Mouse (Mus musculus) kidney, adult 9 months (tissue): ENCODE results near the gene Plpp2.

Source experiments
- DNase-seq: peaks from one replicate; pipeline ENCODE4 v3.0.0; 2022

The Plpp2 gene

DNA sequence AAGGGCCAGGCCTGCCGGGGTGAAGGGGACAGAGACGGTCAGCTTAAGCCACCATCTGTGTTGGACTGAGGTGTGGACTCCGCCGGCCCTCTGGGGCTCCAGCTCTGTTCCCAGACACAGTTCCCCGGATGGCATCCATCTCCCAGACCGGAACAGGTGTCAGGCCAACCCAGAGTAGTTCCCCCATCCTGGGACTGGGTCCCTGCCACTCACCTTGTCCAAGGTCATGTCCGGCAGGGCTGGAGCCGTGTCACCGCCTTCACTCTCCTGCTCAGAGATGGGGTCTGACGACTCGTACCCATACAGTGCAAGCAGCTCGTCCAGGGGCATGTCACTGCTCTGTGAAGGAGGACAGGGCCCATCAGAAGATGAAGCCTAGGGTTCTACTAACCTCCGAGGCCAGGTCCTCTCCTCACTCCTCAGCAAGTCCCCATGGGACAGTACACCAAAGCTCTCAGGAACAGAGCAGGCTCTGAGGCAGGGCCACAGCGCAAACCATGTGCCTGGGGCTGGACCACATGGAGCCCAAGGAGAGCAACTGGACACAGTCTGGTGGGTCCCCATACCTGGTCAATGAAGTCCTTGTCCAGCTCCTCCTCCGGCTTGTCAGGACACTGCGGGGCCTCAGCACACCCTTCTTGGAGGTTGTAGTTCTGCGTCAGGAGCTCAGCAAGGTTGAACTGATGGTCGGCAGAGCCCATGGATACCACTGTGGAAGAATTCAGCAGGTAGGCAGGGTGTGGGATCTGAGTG lies 15.6 kb upstream of the Plpp2 start:
- DNase-seq, result no peak

DNA sequence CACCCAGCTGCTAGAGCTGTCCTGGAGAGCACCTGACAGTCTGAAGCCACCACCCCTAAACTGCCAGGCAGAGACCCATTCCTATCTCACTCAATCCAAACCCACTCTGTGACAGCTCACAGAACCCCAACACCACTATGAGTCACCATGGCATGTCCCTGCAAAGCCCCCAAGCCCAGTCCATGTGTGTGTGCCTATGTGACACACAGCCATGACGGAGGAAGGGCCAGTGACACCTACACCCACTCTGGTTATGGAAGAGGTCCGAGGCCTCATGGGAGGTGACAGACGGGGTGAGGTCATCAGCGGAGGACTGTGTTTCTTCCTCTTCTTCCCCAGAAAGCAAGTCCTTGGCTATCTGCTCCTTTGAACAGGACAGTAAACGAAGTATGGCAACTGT lies 14.9 kb upstream of the Plpp2 start:
- DNase-seq, result no peak

DNA sequence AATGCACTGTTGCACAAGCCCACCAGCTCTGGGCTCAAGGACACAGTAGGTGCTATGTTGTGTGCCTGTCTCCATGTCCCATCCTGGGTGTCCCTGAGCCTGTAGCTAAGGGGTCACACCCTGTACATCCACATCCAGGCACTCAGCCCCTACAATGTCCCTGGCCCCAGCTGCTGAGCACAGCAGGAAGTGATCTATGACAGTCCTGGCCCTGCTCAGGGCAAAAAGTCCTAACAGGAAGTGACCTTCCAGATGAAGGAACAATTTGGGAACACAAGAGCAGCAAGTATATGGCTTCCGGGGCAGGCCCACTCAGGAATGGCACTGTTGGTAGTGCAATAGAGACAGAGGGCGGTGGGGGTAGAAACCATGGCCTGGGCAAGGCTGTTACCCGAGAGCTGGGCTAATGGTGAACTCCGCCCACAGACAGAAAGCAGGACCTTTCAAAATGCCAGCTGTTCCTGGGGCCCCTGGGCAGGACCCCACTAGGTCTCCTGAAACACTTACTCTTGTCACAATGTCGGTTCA lies 13.6 kb upstream of the Plpp2 start:
- DNase-seq, result no peak

DNA sequence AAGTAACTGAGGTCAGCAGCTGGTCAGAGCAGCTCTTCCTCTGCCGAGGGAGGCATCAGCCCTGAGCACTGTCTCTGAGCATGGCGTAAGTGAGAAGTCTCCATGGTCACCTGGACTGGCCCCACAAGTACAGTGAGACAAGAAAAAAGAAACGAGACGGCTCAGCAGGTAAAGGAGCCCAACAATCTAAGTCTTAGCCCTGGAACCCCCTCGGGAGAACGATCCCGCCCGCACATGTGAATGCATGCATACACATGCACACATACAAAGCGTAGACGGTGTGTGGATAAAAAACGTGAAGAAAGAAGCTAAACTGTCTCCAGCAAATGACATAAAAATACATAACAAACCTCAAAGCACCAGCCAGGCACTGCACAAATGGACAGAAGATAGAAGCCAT lies 12.9 kb upstream of the Plpp2 start:
- no peak for DNase-seq

DNA sequence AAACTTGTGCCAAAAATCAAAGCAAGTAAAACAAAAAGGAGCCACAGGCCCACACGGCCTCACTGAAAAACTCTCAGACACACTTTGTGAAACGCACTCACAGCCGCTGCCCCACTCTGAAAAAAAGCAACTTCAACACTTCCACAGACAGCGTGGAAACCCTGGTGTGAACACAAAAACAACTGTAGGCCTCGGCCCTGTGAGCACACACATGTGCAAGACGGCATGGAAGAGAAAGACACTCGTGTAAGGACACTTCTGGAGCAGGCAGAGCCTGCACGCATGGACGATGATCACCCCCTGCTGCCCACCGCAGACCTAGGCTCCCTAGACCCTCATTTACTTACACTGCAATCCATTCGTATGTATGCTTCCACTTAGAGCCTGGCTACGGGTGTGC lies 12.3 kb upstream of the Plpp2 start:
- no peak for DNase-seq

DNA sequence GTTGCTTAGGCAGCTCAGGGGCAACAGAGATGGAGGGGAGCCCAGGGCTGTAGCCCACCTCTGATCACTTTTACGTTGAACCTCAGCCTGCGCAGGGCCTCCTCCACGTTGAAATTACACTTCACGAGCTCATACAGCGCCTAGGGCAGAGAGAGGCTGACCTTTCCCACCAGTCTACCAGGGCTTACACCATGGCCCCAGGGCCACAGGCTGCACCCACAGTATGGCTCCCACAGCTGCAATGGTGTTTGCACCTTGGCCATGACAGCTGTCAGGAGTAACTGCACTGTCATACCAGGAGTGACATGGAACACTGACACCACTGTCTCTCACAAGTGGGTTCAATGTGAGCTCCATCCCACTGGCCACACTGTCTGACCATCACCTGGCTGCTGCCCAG lies 11.0 kb upstream of the Plpp2 start:
- DNase-seq, result no peak

DNA sequence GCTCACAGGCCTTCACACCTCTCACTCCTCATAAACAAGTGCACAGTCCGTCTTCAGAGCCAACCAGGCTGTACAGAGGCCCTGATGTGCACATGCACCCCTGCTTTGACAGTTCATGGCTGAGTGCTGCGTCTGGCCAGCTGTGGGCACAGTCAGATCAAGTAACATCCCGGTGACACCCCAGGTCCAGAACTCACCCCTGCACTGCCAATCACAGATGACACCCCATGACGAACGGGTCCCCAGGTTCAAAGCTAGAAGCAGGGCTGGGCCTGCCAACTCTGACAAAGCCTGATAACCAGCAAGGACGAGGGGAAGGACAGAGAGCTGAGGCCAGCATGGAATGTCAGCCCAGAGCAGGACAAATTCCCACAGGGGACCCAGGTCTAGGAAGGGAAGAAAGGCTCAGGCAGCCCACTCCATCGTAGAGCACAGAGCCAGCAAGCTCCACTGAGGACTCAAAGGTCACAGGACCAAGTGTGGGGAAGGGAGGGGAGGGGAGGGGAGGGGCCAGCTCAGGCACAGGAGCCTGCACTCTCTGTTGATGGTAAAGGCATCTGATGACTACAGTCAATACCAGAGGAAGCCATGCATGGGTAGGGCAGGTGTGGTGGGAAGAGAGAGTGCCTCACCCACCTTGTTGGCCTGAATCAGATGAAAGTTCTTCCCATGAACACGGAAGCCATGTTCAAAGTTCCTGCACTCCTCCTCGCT lies 10.4 kb upstream of the Plpp2 start:
- DNase-seq, result no peak

DNA sequence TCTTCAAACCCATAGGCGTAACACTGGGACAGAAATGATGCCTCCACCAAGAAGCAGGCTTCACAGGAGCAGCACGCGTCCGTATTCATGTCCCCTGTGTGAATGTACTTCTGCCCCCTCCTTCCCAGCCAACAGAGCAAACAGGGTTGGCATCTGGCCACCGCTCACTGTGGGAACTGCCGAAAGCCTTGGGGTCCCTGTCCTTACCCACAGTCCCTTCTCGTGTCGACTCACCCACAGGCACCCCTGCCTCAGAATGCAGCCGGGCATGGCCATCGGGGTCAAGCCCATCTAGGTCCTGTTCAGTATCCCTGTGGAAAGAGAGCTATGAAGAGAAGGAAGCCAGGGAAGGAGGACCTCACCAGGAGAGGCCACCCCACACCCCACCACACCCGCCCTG lies 8.6 kb upstream of the Plpp2 start:
- no peak for DNase-seq

DNA sequence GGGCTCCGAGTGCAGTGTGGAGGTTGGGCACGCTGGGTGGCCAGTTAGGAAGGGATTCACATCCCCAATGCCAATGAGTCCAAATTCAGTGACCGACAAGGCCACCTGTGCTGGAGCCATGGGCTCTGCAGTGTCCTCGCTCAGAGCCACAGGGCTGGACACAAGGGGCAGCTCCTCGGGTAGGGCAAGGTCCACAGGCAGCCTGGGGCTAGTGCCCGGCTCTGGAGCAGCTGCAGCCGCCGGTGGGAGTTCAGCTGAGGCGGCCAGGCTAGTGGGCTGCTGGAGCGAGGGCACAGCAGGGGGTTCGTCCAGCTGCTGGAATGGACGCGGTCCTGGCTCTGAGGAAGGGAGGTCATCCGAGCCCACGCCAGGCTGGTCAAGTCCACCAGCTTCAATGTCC lies 7.9 kb upstream of the Plpp2 start:
- peak; percentile 57 for DNase-seq

DNA sequence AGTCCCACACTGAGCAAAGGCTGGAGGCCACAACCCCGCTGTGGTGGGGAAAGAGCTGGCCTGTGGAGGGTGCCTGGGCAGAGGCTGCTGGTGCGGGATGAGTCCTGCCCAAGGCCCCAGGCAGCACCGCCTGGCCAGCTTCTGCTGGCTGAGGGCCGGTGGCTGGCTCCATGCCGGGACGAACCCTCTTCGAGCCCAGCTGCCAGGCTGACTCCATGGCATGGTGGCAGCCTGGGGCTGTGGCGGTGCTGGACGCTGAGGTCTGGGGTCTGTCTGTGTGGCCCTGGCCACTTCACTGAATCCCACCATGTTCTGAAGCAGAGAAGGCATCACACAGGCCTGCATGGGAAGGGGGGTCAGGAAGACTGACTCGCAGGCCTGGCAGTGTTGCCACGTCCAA lies 7.2 kb upstream of the Plpp2 start:
- DNase-seq, result no peak

DNA sequence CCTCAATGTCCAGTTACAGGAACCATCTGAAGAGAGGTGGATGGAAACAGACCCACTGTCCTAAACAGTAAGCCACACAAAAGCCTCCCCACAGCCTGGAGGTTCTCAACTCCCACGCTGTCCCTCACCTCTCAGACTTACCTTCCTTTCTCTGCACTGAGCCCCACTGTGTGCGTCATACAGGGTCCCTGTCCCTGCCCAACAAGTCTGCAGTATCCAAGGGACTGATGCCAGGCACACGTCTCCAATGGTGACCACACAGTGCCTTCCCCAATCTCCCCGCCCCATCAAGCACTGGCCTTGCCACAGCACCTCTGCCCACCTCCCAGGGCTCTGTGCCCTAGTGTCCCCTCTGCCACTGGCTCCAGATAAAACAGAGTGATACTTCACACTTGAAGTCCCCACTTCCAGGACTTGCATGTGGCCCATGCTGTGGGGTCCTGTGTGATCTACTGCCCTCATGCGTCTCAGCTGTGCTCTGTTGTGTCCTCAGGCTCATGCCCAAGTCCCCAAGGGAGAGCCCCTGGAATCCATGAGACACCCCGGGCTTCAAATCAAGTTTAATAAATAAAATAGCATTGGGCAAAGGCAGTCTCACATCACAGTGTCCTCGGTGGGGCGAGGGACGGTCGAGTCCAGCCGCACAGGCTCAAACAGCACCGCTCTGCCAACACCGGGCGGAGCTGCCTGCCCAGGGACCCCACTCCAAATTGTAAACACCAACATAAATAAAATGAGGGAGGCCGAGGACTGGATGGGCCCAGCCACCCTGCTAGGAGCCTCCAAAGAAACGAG lies 6.3 kb upstream of the Plpp2 start:
- DNase-seq, result no peak

DNA sequence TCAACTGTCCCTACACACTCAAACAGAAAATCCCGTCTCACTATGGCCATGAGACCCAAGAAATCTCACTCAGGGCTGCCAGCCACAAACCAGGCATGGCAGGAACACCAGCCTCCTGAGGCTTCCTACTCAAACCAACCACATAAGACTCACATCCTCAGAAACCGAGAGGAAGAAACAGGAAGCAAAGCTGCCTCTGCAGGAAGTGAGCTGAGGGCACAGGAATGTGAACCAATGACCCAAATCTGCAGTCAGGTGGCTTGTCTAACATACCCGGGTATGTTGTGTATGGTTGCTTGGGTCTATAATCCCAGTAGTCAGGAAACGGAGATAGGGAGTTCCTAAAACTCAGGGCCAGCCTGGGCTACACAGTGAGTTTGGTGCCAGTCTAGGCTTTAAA lies 5.3 kb upstream of the Plpp2 start:
- no peak for DNase-seq

DNA sequence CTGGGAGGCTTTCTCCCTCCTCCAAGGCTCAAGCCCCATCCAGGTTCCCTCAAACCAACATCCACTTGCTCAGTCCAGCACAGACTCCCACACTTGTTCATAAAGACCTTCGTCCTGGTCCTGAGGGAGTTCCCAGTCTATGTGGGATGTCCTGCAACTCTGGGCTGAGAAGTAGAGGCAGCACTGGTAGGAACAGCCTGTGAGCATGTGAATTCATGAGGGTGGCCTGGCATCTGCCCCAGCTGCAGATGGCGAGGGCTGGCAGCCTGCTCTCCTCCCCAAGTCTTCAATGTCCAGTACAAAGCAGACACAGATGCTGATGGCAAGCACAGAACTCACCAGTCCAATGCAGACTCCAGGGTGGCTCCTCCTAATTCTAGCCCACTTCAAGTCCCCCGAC lies 4.7 kb upstream of the Plpp2 start:
- no peak for DNase-seq

DNA sequence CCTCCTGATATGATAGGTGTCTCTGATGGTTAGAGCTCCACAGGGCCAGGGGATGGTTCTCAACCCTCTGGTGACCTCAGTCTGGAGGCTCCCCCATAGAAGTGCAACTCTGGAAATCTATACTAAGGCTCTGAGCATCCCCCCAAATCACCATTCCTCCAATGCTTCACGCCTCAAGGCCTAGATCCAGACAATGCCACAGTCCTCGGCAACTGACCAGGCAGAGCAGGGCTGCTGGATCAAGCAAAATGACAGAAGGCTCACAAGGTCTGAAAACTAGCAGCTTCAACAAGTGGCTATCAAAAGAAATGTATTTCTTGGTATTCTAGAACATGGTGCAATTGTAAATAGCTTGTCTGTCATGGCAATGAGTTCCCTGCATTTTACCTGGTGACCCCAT lies 4.2 kb upstream of the Plpp2 start:
- no peak for DNase-seq

DNA sequence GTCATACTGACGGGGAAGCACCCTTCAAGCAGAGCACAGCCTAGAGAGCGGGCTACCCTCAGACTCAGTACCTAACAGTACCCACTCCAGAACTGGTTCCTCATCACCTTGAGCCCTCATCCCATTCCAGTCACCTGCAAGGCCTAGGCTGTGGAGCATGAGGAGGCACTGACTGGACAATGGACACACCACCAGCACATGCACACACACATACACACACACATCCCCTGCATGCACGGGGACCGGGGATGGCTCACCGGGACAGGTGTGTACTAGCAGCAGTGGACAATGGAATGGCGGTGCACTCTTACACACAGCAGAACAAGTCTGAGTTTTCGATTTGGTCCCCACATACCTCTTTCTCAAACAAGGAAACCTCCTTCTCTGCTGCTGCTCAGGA lies 3.7 kb upstream of the Plpp2 start:
- DNase-seq, result no peak

DNA sequence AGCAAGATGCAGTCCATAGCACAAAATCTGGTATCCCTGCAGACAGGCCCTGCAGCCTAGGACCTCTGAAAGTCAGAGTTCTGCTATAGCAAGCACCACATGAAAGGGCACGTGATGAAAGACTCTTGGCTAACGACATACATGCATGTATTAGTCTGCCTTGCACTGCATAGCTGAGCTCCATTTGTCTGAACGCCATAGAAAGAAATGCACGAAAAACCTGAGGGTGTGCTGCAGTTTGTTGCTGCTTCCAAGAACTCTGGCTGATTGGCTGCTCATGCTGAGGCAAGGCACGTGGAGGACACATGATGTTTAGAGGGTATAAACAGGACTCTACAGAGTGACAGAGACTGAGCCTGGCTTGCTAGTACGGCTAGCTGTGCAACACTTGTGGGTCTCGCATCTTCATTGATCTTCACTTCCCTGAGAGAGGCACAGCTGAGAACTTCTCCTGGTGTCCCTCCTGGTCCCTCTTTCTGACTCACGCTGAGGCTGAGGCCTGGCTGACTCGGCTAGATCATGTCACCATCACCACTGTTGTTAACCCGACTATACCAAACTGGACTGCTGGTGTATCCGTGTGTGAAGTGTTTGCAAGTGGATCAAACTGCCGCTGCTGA lies 3.0 kb upstream of the Plpp2 start:
- no peak for DNase-seq

DNA sequence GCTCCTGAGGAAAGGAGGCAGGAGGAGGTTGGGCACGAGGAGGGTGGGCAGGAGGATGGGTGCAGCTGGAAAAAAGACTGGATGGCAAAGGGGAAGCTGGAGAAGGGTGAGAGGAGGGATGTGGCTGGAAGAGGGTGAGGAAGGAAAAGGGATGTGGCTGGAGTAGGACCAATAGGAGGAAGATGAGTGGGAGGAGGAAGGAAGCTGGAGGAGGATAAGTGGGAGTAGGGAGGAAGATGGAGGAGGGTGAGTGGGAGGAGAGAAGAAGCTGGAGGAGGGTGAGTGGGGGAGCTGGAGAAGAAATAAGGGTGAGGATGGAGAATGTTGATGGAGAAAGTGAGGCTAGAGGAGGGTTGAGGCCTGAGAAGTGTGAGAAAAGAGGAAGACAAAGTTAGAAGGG lies 1.8 kb upstream of the Plpp2 start:
- no peak for DNase-seq

DNA sequence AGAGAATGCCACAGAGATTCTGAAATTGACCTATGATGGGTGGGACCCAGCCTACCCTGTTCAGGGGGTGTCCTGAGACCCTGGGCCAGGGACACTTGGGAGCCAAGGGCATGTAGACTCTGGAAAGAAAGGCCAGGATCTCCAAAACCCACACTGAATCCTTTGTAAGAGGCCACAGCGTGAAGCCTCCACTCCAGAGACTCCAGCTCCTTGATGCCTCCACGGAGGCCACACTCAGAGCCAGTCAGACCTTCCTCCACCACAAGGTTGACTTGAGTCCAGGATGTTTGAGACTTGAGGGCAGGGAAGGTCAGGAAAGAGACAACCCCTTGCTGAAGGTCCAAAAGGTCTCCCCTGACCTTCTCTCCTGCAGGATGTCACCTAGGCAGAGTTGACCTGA lies 830 bp upstream of the Plpp2 start:
- DNase-seq, result no peak

DNA sequence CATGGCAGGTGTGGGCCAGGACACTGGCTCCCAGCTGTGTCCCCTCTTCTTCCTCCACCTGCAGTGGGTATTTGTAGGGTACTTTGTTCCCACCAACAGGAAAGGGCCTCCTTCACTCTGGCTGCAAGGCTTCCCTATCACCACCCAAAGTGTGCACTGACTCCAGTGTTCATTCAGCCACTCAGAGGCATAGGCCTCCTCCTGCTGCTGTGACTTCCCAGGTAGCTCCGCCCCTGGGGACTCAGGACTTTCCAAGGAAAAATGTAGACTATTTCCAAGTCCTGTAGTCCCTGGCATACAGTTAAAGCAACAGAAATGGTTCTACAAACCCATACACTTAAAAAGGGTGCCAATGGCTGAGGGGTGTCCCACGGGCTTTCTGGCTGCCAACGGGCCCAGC lies 918 bp downstream of the Plpp2 start:
- no peak for DNase-seq

DNA sequence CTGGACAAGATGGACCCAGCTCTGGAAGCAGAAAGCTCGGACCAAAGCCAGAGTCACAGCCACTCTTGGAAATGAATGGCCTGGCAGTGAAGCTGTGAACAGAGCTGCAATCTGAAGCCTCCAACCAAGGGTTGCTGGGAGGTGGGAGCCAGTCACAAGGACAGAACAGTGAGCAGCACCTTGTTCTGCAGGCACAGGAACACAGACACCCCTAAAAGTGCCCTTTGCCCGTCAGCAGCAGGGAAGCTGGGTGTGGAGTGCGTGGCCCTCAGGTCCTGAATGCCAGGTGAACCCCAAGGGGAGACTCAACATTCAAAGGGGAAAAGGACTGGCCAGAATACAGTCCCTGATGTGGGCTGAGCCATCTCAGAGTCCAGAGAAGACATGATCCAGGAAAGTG lies 2.0 kb downstream of the Plpp2 start:
- DNase-seq, result no peak

DNA sequence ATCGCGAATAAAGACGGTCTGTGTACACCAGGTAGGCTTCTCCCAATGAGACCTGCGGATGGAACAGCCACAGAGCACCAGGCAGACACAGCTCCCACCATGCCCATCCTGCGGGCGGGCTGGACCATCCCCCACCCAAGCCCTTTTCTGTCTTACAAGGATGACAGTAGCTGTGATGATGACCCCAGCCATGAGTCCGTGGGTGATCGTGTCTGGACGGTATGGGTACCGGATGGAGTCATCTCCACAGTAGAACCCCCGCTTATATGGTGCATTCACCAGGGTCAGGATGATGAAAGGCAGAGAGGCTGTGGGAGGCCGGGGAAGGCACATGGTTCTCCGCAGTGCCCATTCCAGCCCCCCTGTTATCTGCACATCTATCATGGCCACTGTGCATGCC lies 2.9 kb downstream of the Plpp2 start:
- DNase-seq, result no peak

DNA sequence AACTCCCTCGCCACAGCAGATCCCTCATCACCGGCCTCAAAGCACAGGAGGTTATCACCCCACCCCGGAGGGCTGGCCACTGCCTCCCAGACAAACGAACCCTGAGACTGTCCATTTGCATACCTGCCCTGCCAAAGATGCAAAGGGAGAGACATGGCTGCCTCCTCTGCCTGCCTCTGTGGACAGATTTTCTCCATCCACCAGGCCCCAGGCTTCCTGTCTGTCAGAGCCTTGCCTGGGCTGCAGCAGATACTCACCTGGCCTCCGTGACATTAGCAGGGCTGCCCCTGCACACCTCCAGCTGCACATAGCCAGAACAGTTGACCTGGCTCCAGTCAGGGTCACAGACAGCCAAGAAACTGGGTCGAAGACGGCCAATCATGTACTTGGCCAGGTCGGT lies 3.4 kb downstream of the Plpp2 start:
- no peak for DNase-seq

DNA sequence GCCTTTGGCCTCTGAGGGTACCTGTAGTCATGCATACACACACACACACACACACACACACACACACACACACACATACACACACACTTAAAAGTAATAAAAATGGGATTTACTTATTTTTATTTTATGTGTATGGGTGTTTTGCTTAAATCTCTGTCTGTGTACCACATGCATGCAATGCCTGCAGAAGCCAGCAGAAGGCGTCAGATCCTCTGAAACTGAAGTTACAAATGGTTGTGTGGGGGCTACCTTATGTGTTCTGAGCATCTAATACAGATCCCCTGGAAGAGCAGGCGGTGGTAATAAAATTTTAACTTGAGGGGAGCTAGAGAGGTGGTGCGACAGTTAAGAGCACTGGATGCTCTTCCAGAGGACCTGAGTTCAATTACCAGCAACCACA lies 5.5 kb downstream of the Plpp2 start:
- DNase-seq, result no peak
